Comparison of ENCODE assay signal across 23 mouse cellular contexts in genomic region chr17:11229426-11229825, GRCm38 (mm10).
DNase-seq lines count a peak whose midpoint lies in the region; ATAC-seq and TF ChIP-seq lines count a peak whose summit lies in the region.
"Had no signal": no experiment of that assay in that cellular context is flagged by ENCODE, and none has a peak within 500 bp of the region (broad histone marks: within the 10 kb centered on the region; RNA-seq: fewer than 3 reads in every experiment).

No protein-coding gene starts in this region.

- H3K4me1 ChIP-seq in embryonic facial prominence, embryonic 14.5 days (ENCODE audit: control insufficient read depth, insufficient read depth, low read length): no peaks in the 10 kb centered on the region
- H3K4me1 ChIP-seq in embryonic facial prominence, embryonic 10.5 days: peaks cover 4% of the 10 kb centered on the region; the same call in 1 of the 2 replicates
- H3K4me1 ChIP-seq in intestine, postnatal 0 days (replicated peaks; ENCODE audit: control insufficient read depth, insufficient read depth, low read length): no peaks in the 10 kb centered on the region
- H3K4me1 ChIP-seq in intestine, embryonic 16.5 days (ENCODE audit: control insufficient read depth, insufficient read depth, low read length): no peaks in the 10 kb centered on the region
- peaks cover 3% of the 10 kb centered on the region; the same call in 1 of the 2 replicates for H3K4me1 ChIP-seq in limb, embryonic 14.5 days (ENCODE audit: control insufficient read depth, insufficient read depth, low read length)
- H3K4me1 ChIP-seq in limb, embryonic 10.5 days: peaks cover 7% of the 10 kb centered on the region
- H3K4me1 ChIP-seq: heart, embryonic 15.5 days; megakaryocyte, embryonic 14.5 days had no signal

- peak; percentile 15; the same call in 1 of the 2 replicates for TF ChIP-seq CTCF in intestine, postnatal 0 days (IDR thresholded peaks at IDR 0.05; ENCODE audit: low read depth)

- no peak overlapping the region for H3ac ChIP-seq in myocyte (ENCODE audit: control insufficient read depth, insufficient read length)

- no peak for TF ChIP-seq POLR2A in limb, embryonic 14.5 days (IDR thresholded peaks at IDR 0.05; ENCODE audit: borderline replicate concordance, extremely low read depth, insufficient read depth, insufficient read length)
- no peak for TF ChIP-seq POLR2A in myocyte (IDR thresholded peaks at IDR 0.05; ENCODE audit: insufficient read length, low read depth)

- DNase-seq in embryonic facial prominence, embryonic 14.5 days (ENCODE audit: low spot score): peak; percentile 29
- DNase-seq in embryonic facial prominence, embryonic 10.5 days (ENCODE audit: low spot score): no peak
- peak; percentile 14 for DNase-seq in limb, embryonic 14.5 days (ENCODE audit: low spot score)
- DNase-seq in limb, embryonic 10.5 days (ENCODE audit: low spot score): no peak
- no peak for DNase-seq in MN1 (ENCODE audit: low spot score)
- DNase-seq: adrenal gland, postnatal 25 days; cerebellum, adult 9-10 months; heart, postnatal 36 days; kidney, adult 9 months; lung, embryonic 14.5 days; midbrain, embryonic 14.5 days; thymus, postnatal 25 days had no signal

- H3K27ac ChIP-seq in embryonic facial prominence, embryonic 14.5 days (replicated peaks; ENCODE audit: low read depth, low read length): no peak overlapping the region
- H3K27ac ChIP-seq in embryonic facial prominence, embryonic 10.5 days (replicated peaks): no peak overlapping the region
- H3K27ac ChIP-seq in intestine, postnatal 0 days (ENCODE audit: low read depth, low read length): no peak overlapping the region
- no peak overlapping the region for H3K27ac ChIP-seq in intestine, embryonic 16.5 days (ENCODE audit: low read length)
- H3K27ac ChIP-seq in limb, embryonic 14.5 days (replicated peaks; ENCODE audit: low read depth, low read length): no peak overlapping the region
- no peak overlapping the region for H3K27ac ChIP-seq in limb, embryonic 10.5 days
- H3K27ac ChIP-seq: embryonic facial prominence, embryonic 13.5 days; heart, embryonic 15.5 days; hindbrain, embryonic 14.5 days; limb, embryonic 13.5 days; liver, embryonic 14.5 days had no signal

- H3K36me3 ChIP-seq in embryonic facial prominence, embryonic 14.5 days (ENCODE audit: control insufficient read depth, insufficient read depth, low read length): no peaks in the 10 kb centered on the region
- H3K36me3 ChIP-seq in embryonic facial prominence, embryonic 10.5 days (replicated peaks): no peaks in the 10 kb centered on the region
- no peaks in the 10 kb centered on the region for H3K36me3 ChIP-seq in intestine, postnatal 0 days (ENCODE audit: control insufficient read depth, insufficient read depth)
- H3K36me3 ChIP-seq in intestine, embryonic 16.5 days (ENCODE audit: control insufficient read depth, insufficient read depth, low read length): no peaks in the 10 kb centered on the region
- H3K36me3 ChIP-seq in limb, embryonic 14.5 days (ENCODE audit: control insufficient read depth, insufficient read depth, low read length): no peaks in the 10 kb centered on the region
- H3K36me3 ChIP-seq in limb, embryonic 10.5 days: no peaks in the 10 kb centered on the region
- no peaks in the 10 kb centered on the region for H3K36me3 ChIP-seq in myocyte (ENCODE audit: control insufficient read depth, insufficient read depth)
- H3K36me3 ChIP-seq: embryonic facial prominence, embryonic 13.5 days; heart, embryonic 15.5 days; limb, embryonic 13.5 days had no signal

- no peaks in the 10 kb centered on the region for H3K27me3 ChIP-seq in embryonic facial prominence, embryonic 14.5 days (replicated peaks; ENCODE audit: control insufficient read depth, insufficient read depth, low read length)
- H3K27me3 ChIP-seq in embryonic facial prominence, embryonic 10.5 days (replicated peaks; ENCODE audit: low read depth, poor library complexity, severe bottlenecking): no peaks in the 10 kb centered on the region
- no peaks in the 10 kb centered on the region for H3K27me3 ChIP-seq in intestine, postnatal 0 days (replicated peaks; ENCODE audit: control insufficient read depth, insufficient read depth, low read length)
- H3K27me3 ChIP-seq in intestine, embryonic 16.5 days (replicated peaks; ENCODE audit: control insufficient read depth, insufficient read depth, low read length): no peaks in the 10 kb centered on the region
- H3K27me3 ChIP-seq in limb, embryonic 14.5 days (ENCODE audit: control insufficient read depth, insufficient read depth, low read length): no peaks in the 10 kb centered on the region
- no peaks in the 10 kb centered on the region for H3K27me3 ChIP-seq in limb, embryonic 10.5 days (ENCODE audit: low read depth, poor library complexity, severe bottlenecking)
- no peaks in the 10 kb centered on the region for H3K27me3 ChIP-seq in myocyte (ENCODE audit: control insufficient read depth, insufficient read depth, insufficient read length)
- H3K27me3 ChIP-seq: embryonic facial prominence, embryonic 13.5 days; heart, embryonic 15.5 days; limb, embryonic 13.5 days; megakaryocyte, embryonic 14.5 days had no signal

- H3K9ac ChIP-seq in embryonic facial prominence, embryonic 14.5 days (ENCODE audit: low read depth, low read length): no peak overlapping the region
- H3K9ac ChIP-seq in intestine, postnatal 0 days (ENCODE audit: low read depth, low read length): no peak overlapping the region
- no peak overlapping the region for H3K9ac ChIP-seq in intestine, embryonic 16.5 days (ENCODE audit: low read depth, low read length)
- no peak overlapping the region for H3K9ac ChIP-seq in limb, embryonic 14.5 days (ENCODE audit: low read depth, low read length, severe bottlenecking)
- H3K9ac ChIP-seq: embryonic facial prominence, embryonic 13.5 days; heart, embryonic 15.5 days; hindbrain, embryonic 14.5 days; limb, embryonic 13.5 days; liver, embryonic 14.5 days; lung, embryonic 14.5 days had no signal

- no peak for ATAC-seq in embryonic facial prominence, embryonic 14.5 days (ENCODE audit: low read depth)
- no peak for ATAC-seq in intestine, postnatal 0 days
- ATAC-seq in intestine, embryonic 16.5 days: no peak
- ATAC-seq in limb, embryonic 14.5 days (ENCODE audit: low FRiP score, low read depth): peak; percentile 53; the same call in 1 of the 2 replicates
- ATAC-seq: forebrain, embryonic 14.5 days; inflammation-experienced regulatory T-cells, adult 6 months had no signal

- no peak overlapping the region for H3K4me3 ChIP-seq in embryonic facial prominence, embryonic 14.5 days (ENCODE audit: low read depth, low read length)
- H3K4me3 ChIP-seq in embryonic facial prominence, embryonic 10.5 days: no peak overlapping the region
- no peak overlapping the region for H3K4me3 ChIP-seq in intestine, postnatal 0 days (ENCODE audit: low read depth, low read length)
- no peak overlapping the region for H3K4me3 ChIP-seq in intestine, embryonic 16.5 days (ENCODE audit: low read length)
- no peak overlapping the region for H3K4me3 ChIP-seq in limb, embryonic 14.5 days (replicated peaks; ENCODE audit: low read length)
- no peak overlapping the region for H3K4me3 ChIP-seq in limb, embryonic 10.5 days
- H3K4me3 ChIP-seq in myocyte: no peak overlapping the region
- H3K4me3 ChIP-seq: embryonic facial prominence, embryonic 13.5 days; heart, embryonic 15.5 days; limb, embryonic 13.5 days; megakaryocyte, embryonic 14.5 days had no signal

- no peak overlapping the region for H3K4me2 ChIP-seq in embryonic facial prominence, embryonic 14.5 days (ENCODE audit: low read depth, low read length)
- no peak overlapping the region for H3K4me2 ChIP-seq in intestine, postnatal 0 days (replicated peaks; ENCODE audit: low read depth)
- H3K4me2 ChIP-seq in intestine, embryonic 16.5 days (ENCODE audit: low read depth, low read length): no peak overlapping the region
- no peak overlapping the region for H3K4me2 ChIP-seq in limb, embryonic 14.5 days (replicated peaks; ENCODE audit: low read depth, low read length, severe bottlenecking)
- no peak overlapping the region for H3K4me2 ChIP-seq in myocyte (ENCODE audit: low read depth)
- H3K4me2 ChIP-seq: embryonic facial prominence, embryonic 13.5 days; heart, embryonic 15.5 days; hindbrain, embryonic 14.5 days; limb, embryonic 13.5 days; lung, embryonic 14.5 days had no signal

- WGBS in embryonic facial prominence, embryonic 14.5 days: 46% methylated on average over 1 of the region's 1 CpGs
- WGBS in embryonic facial prominence, embryonic 10.5 days: 59% methylated on average over 1 of the region's 1 CpGs
- 64% methylated on average over 1 of the region's 1 CpGs for WGBS in intestine, postnatal 0 days
- WGBS in intestine, embryonic 16.5 days: 56% methylated on average over 1 of the region's 1 CpGs
- WGBS in limb, embryonic 14.5 days: 78% methylated on average over 1 of the region's 1 CpGs
- 74% methylated on average over 1 of the region's 1 CpGs for WGBS in limb, embryonic 10.5 days

- no peaks in the 10 kb centered on the region for H3K79me2 ChIP-seq in myocyte (ENCODE audit: control insufficient read depth, insufficient read depth)

- no peaks in the 10 kb centered on the region for H3K9me3 ChIP-seq in embryonic facial prominence, embryonic 14.5 days (ENCODE audit: control insufficient read depth, low read length)
- H3K9me3 ChIP-seq in embryonic facial prominence, embryonic 10.5 days: no peaks in the 10 kb centered on the region
- no peaks in the 10 kb centered on the region for H3K9me3 ChIP-seq in intestine, postnatal 0 days (ENCODE audit: control insufficient read depth)
- H3K9me3 ChIP-seq in intestine, embryonic 16.5 days (ENCODE audit: control insufficient read depth, low read length): no peaks in the 10 kb centered on the region
- H3K9me3 ChIP-seq in limb, embryonic 14.5 days (ENCODE audit: control insufficient read depth, low read length): no peaks in the 10 kb centered on the region
- no peaks in the 10 kb centered on the region for H3K9me3 ChIP-seq in limb, embryonic 10.5 days (replicated peaks)
- H3K9me3 ChIP-seq: embryonic facial prominence, embryonic 13.5 days; heart, embryonic 15.5 days; limb, embryonic 13.5 days had no signal

TF ChIP-seq in myocyte, 11 proteins besides CTCF, POLR2A, EP300 and RAD21:
- TF ChIP-seq MYOG (IDR thresholded peaks at IDR 0.05; ENCODE audit: control insufficient read depth in 1 of 3, insufficient read depth in 1 of 3, insufficient read length in 2 of 3, low read depth in 2 of 3) (peak in 2 of 3 experiments; percentile 48 to 77), TCF12 (IDR thresholded peaks at IDR 0.05; ENCODE audit: insufficient read depth, poor library complexity, severe bottlenecking) (peak; percentile 43), MYOD1 (IDR thresholded peaks at IDR 0.05; ENCODE audit: control insufficient read depth in 1 of 3, insufficient read length in 2 of 3, low read depth in 2 of 3) (peak; percentile 88 to 98 (median 94)), TCF3 (IDR thresholded peaks at IDR 0.05; ENCODE audit: insufficient read length, low read depth) (peak; percentile 37), E2F4 (IDR thresholded peaks at IDR 0.05; ENCODE audit: insufficient read depth) (no peak)

Comparison
In these comparisons a context has a peak if more than half of its experiments do, and no peak if none do; other contexts are left out.
1. DNase-seq: peak in embryonic facial prominence, embryonic 14.5 days (single experiment) and limb, embryonic 14.5 days (single experiment); none in embryonic facial prominence, embryonic 10.5 days (single experiment), limb, embryonic 10.5 days (single experiment) and MN1 (single experiment).